Mouse (Mus musculus) forebrain, postnatal 0 days (tissue): ENCODE results near the gene Ctnnd2. TPM values are rescaled to one million over a fixed set of nuclear protein-coding genes. Genes with fewer than 3 reads are reported as not detected.
A peak's percentile ranks its signal among the peaks of the same experiment; 100 is the strongest.

Source experiments
- ATAC-seq: fragments of 200-750 bp; cut with Nextera tagmentation; 2 replicates; pipeline ENCODE4 v1.8.0; 2017; ENCODE audit warnings: mild to moderate bottlenecking, moderate library complexity
- DNase-seq: peaks from one replicate; pipeline ENCODE4 v3.0.0-alpha.2; 2015
- H3K27ac ChIP-seq: fragments of 300-500 bp; sonication (generic); 2 replicates; pipeline ENCODE4 v1.5.1; 2014; ENCODE audit warnings: low read depth, mild to moderate bottlenecking, antibody characterized with exemption, low read length, moderate library complexity, mixed read lengths
- H3K27me3 ChIP-seq: fragments of 300-500 bp; sonication (generic); 2 replicates; pipeline ENCODE4 v1.6.1; 2014; ENCODE audit warnings: mild to moderate bottlenecking, low read length, mixed read lengths; ENCODE audit not compliant: insufficient read depth
- H3K36me3 ChIP-seq: fragments of 300-500 bp; sonication (generic); 2 replicates; pipeline ENCODE4 v1.6.1; 2014; ENCODE audit warnings: mild to moderate bottlenecking, moderate library complexity; ENCODE audit not compliant: insufficient read depth
- H3K4me1 ChIP-seq: fragments of 300-500 bp; sonication (generic); 2 replicates; pipeline ENCODE4 v1.6.1; 2014; ENCODE audit warnings: antibody characterized with exemption; ENCODE audit not compliant: insufficient read depth
- H3K4me2 ChIP-seq: fragments of 300-500 bp; sonication (generic); 2 replicates; pipeline ENCODE4 v1.6.1; 2014; ENCODE audit warnings: low read depth, mild to moderate bottlenecking, moderate library complexity
- H3K4me3 ChIP-seq: fragments of 300-500 bp; sonication (generic); 2 replicates; pipeline ENCODE4 v1.5.1; 2014; ENCODE audit warnings: low read depth, low read length, mixed read lengths
- H3K9ac ChIP-seq: fragments of 300-500 bp; sonication (generic); 2 replicates; pipeline ENCODE4 v1.6.1; 2014; ENCODE audit warnings: mild to moderate bottlenecking
- H3K9me3 ChIP-seq: fragments of 300-500 bp; sonication (generic); 2 replicates; pipeline ENCODE4 v1.6.1; 2016; ENCODE audit warnings: low read length
- CTCF ChIP-seq: sonication (generic); IDR thresholded peaks from 2 replicates; pipeline ENCODE4 v1.5.1; 2016; ENCODE audit warnings: antibody characterized with exemption, control low read depth, low read depth
- WGBS: fragments of 180-500 bp; shearing (Covaris S2); extraction: QIAGEN DNeasy Blood & Tissue Kit; methylation state at CpG from one replicate; pipeline ENCODE4 v1.1.7; 2014; 5-methylcytosine and 5-hydroxymethylcytosine counted together
- polyA plus RNA-seq: library from polyadenylated mRNA; unstranded; fragments of >200 nt; fragmentation: Nextera tagmentation; extraction: Ambion mirVana; gene quantifications from 2 replicates; pipeline ENCODE4 v1.2.1, GENCODE M21; 2015
- total RNA-seq: library from RNA; depleted of rRNA; stranded (reverse); fragments of >200 nt; gene quantifications from 2 replicates; pipeline ENCODE4 v1.2.3, GENCODE M21; 2014

Gene Ctnnd2
- total and polyA plus RNA-seq, 2 experiments from 2014 or later, result 73.6 to 130 TPM

DNA sequence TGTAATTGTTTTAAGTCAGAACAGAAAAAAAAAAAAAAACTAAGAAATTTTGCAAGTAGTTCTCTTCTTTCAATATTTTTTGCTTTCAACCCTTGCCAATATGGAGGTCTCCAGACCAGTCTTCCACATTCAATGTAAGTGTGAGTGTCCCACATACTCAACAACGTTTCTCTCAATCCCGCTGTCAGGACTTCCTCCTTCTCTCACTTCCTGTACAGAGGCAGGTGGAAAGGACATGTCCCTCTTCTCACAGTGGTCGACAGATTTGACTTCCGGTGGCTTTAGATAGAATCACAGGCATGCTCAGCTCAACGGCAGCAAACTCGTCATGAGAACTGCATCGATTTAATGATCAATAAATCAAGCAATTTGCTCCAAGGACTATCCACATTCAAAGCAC lies 791.7 kb downstream of the Ctnnd2 start:
- Histone ChIP-seq H3K4me2 (no peak overlapping the region), H3K27me3 (no peaks in the 10 kb centered on the region), H3K9me3 (no peaks in the 10 kb centered on the region), H3K4me1 (no peaks in the 10 kb centered on the region), H3K4me3 (no peak overlapping the region), H3K36me3 (no peaks in the 10 kb centered on the region), H3K9ac (no peak overlapping the region), H3K27ac (no peak overlapping the region)
- DNase-seq (no peak), ATAC-seq (no peak)
- no peak for TF ChIP-seq CTCF
- 87% methylated on average over 7 of the region's 7 CpGs for WGBS

- no peak overlapping the region for H3K4me3 ChIP-seq
- no peak for TF ChIP-seq CTCF
- WGBS, result 94% methylated on average over 4 of the region's 4 CpGs
These were observed 792.7 kb downstream of the Ctnnd2 start for GRCm38 (mm10) chr15:30964865-30965679.

GRCm38 (mm10) chr15:30966826-30967225 lies 794.4 kb downstream of the Ctnnd2 start:
- Histone ChIP-seq H3K36me3 (no peaks in the 10 kb centered on the region), H3K9ac (no peak overlapping the region), H3K27me3 (no peaks in the 10 kb centered on the region), H3K9me3 (no peaks in the 10 kb centered on the region), H3K27ac (no peak overlapping the region), H3K4me1 (no peaks in the 10 kb centered on the region), H3K4me3 (no peak overlapping the region), H3K4me2 (no peak overlapping the region)
- WGBS, result 90% methylated on average over 7 of the region's 7 CpGs
- DNase-seq, result no peak
- TF ChIP-seq CTCF, result no peak
- ATAC-seq, result no peak

More at GRCm38 (mm10) chr15:30964865-30965679, 792.7 kb downstream of the Ctnnd2 start:
- Histone ChIP-seq H3K27ac (no peak overlapping the region), H3K4me1 (no peaks in the 10 kb centered on the region), H3K4me2 (no peak overlapping the region), H3K36me3 (no peaks in the 10 kb centered on the region), H3K27me3 (no peaks in the 10 kb centered on the region), H3K9me3 (no peaks in the 10 kb centered on the region), H3K9ac (no peak overlapping the region)
- ATAC-seq (no peak), DNase-seq (no peak)

DNA sequence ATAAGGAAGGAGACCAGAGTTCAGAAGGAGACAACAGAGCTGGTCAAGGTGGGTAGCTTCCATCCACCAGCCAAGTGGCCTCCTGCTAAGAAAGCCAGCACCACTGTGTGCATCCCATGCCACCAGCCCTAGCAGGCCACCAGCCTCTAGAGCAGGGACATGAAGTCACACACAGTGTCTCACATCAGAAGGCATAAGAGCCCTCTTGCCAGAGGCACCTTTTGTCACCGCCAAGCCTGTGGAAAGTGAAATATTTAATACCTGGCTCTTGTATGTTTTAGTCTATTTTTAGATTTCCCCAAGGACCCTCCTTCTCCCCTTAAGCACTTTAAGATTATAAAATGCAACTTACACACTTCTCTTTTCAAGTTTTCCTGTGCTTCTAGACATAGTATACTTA lies 802.0 kb downstream of the Ctnnd2 start:
- no peak overlapping the region for H3K4me3 ChIP-seq
- H3K36me3 ChIP-seq, result peaks cover 3% of the 10 kb centered on the region; the same call in 1 of the 2 replicates
- H3K27me3 ChIP-seq, result no peaks in the 10 kb centered on the region
- no peaks in the 10 kb centered on the region for H3K9me3 ChIP-seq
- H3K9ac ChIP-seq, result no peak overlapping the region
- no peak for TF ChIP-seq CTCF
- ATAC-seq (no peak), DNase-seq (no peak)
- no peak overlapping the region for H3K4me2 ChIP-seq
- no peaks in the 10 kb centered on the region for H3K4me1 ChIP-seq
- no peak overlapping the region for H3K27ac ChIP-seq
- WGBS, result 100% methylated on average over 1 of the region's 1 CpGs

DNA sequence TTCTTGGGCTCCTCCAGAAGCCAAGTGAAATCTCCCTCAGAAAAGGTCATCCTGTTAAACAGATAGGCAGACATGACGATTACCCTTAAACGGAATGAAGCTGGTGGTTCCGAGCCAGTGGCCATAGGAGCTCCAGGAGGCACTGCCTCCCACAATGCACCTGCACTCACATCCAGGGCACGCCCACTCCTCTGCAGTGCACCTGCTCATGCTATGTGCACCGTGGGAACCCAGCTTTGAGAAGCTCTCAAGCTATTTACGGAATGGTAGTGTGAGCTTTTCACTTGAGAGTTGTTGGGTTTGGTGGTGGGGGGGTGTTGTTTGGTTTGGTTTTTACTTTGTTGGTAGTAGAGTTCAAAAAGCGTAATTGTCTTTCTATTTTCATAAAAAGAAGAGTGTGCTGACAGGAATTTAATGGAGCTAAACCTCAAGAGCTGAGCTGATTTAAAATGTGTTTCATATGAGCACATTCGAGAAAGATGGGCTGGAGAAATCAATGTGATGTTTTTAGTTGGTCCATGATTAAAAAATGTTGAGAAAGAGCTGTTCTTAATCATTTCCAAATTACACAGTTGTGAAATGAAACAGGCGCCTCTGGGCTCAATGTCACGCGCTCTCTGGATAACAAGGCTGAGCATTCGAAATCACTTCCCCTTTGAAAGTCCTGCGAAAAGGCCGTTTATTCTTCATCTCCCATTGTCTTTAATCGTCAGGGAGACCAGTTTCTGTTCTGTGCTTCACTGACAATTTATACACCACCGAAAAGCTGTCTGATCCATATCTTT lies 802.8 kb downstream of the Ctnnd2 start:
- ATAC-seq (no peak), DNase-seq (no peak)
- Histone ChIP-seq H3K9ac (no peak overlapping the region), H3K27ac (no peak overlapping the region), H3K36me3 (peaks cover 3% of the 10 kb centered on the region; the same call in 1 of the 2 replicates), H3K4me2 (no peak overlapping the region), H3K4me3 (no peak overlapping the region), H3K9me3 (no peaks in the 10 kb centered on the region), H3K4me1 (no peaks in the 10 kb centered on the region), H3K27me3 (no peaks in the 10 kb centered on the region)
- TF ChIP-seq CTCF, result no peak
- WGBS, result 58% methylated on average over 16 of the region's 16 CpGs

DNA sequence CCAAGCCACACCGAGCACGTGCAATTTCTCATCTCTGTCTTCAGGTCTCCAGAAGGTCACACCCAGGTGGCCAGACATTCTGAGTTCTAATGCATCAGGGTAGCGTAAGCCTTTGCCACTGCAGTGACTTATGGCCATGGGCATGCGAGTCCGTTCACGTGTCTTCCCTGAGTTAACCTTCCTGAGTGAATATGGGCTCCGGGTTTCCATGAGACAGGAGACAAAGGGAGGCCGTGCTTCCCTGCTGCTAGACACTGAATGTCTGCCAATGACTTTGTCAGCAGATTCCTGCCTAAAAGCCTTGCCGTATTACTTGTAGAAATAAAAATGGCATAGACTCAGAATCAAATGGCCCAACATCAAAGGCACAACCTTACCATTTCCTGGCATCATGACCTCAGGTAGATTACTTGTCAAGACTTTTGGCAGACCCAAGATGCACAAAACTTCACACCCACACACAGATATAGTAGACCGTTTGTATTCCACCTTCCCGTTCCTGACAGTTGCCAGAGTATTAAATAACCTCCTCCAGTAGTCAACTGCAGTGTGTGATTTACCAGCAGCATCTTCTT lies 804.9 kb downstream of the Ctnnd2 start:
- 72% methylated on average over 11 of the region's 11 CpGs for WGBS
- H3K36me3 ChIP-seq, result peaks cover 2% of the 10 kb centered on the region; the same call in 1 of the 2 replicates
- H3K9ac ChIP-seq, result no peak overlapping the region
- H3K4me3 ChIP-seq, result no peak overlapping the region
- no peak overlapping the region for H3K27ac ChIP-seq
- H3K4me1 ChIP-seq, result no peaks in the 10 kb centered on the region
- ATAC-seq, result peak; percentile 29; the same call in 1 of the 2 replicates
- H3K27me3 ChIP-seq, result no peaks in the 10 kb centered on the region
- no peak for DNase-seq
- TF ChIP-seq CTCF, result no peak
- no peaks in the 10 kb centered on the region for H3K9me3 ChIP-seq
- H3K4me2 ChIP-seq, result no peak overlapping the region
